Mouse (Mus musculus) kidney, adult 2 months (tissue): ENCODE data around the gene Grm8.

Experiments
- CTCF ChIP-seq: fragments of 200-500 bp; conservative IDR thresholded peaks from 2 replicates; pipeline ENCODE4 v1.5.1; 2011; ENCODE audit warnings: low read depth, mild to moderate bottlenecking, control low read depth, low read length, moderate library complexity, mixed read lengths; ENCODE audit not compliant: insufficient read depth, insufficient read length
- POLR2A ChIP-seq: fragments of 200-500 bp; IDR thresholded peaks from one replicate; pipeline ENCODE4 v1.6.1; 2011; ENCODE audit warnings: low read depth, low read length, control low read depth

DNA sequence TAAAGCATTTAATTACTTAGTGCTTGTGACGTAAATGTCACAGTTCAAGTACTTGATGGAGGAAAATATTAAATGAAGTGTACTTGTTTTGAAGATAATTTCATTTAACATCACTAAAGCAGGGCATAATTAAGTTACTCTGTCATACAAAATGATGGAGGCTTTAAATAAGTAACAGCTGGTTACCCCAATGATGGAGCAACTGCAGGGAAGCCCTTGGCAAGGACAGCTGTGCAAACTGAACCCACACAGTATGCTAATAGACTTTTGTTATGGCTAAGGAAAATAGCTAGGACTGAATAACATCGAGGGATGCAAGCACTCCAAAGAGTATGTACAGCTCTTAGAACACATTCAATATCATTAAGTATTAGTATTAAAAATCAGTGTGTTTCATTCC lies 829.6 kb downstream of the Grm8 start:
- no peak for TF ChIP-seq CTCF
- no peak for TF ChIP-seq POLR2A
